Mouse (Mus musculus): ENCODE results near the gene Ltc4s. TPM values are rescaled to one million over a fixed set of nuclear protein-coding genes. Genes with fewer than 3 reads are reported as not detected.
A peak's percentile ranks its signal among the peaks of the same experiment; 100 is the strongest.

Ltc4s gene
- 0.82 and 2.6 TPM in 2 replicates for polyA plus RNA-seq (2014; fragmentation: Nextera tagmentation; extraction: Ambion mirVana)

- Histone ChIP-seq H3K27ac (ENCODE audit: low read depth, low read length) (0 out of 2 replicates have a peak within 1 kb of the TSS, but pooled peaks have one; percentile 6), H3K4me2 (peak within 1 kb of the TSS; percentile 98), H3K36me3 (ENCODE audit: control insufficient read depth, insufficient read depth, low read length) (peaks cover 11% of the 10 kb centered on the region), H3K9ac (ENCODE audit: low read depth, low read length) (peak within 1 kb of the TSS; percentile 71), H3K4me3 (ENCODE audit: low read depth, low read length) (peak within 1 kb of the TSS; percentile 69), H3K9me3 (ENCODE audit: control insufficient read depth, low read length) (no peaks in the 10 kb centered on the region), H3K27me3 (replicated peaks; ENCODE audit: control insufficient read depth, insufficient read depth, low read length) (peaks cover 6% of the 10 kb centered on the region; the same call in 1 of the 2 replicates), H3K4me1 (replicated peaks; ENCODE audit: control insufficient read depth, insufficient read depth, low read length) (peaks cover 31% of the 10 kb centered on the region)
- 16% methylated on average over 10 of the region's 10 CpGs for WGBS
- ATAC-seq (replicated peaks; ENCODE audit: low FRiP score) (peak; percentile 43; the same call in 1 of the 2 replicates), DNase-seq (ENCODE audit: low spot score) (peak; percentile 48)
These were observed at the start of gene Ltc4s for GRCm38 (mm10) chr11:50238324-50238723. Ltc4s (minus strand) TSS chr11:50238616.

DNA sequence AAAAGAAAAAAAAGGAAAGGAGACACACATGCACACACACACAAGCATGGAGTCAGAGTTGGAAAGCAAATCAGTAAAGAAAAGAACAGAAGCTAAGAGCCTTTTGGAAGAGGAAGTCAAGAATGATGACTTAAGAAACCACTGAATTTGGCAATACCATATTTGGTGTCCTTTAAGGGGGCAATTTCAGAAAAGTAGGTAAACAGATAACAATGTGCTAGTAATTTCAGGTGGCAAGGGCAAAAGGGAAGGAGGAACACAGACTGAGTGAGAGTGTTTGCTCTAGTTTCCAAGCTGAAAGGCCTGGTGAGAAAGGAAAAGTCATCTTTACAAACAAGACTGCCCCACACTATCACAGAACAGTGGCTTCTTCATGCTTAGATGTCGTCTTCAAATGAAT lies 48.0 kb upstream of the Ltc4s start:
- no peaks in the 10 kb centered on the region for H3K9me3 ChIP-seq (ENCODE audit: control insufficient read depth, low read length)
- no peak for DNase-seq (ENCODE audit: low spot score)
- peaks cover 23% of the 10 kb centered on the region for H3K36me3 ChIP-seq (ENCODE audit: control insufficient read depth, insufficient read depth, low read length)
- WGBS: 64% methylated on average over 1 of the region's 1 CpGs
- H3K4me3 ChIP-seq (ENCODE audit: low read depth, low read length): no peak overlapping the region
- ATAC-seq (replicated peaks; ENCODE audit: low FRiP score): no peak
- H3K4me1 ChIP-seq (replicated peaks; ENCODE audit: control insufficient read depth, insufficient read depth, low read length): peaks cover 9% of the 10 kb centered on the region
- H3K27ac ChIP-seq (ENCODE audit: low read depth, low read length): no peak overlapping the region
- H3K27me3 ChIP-seq (replicated peaks; ENCODE audit: control insufficient read depth, insufficient read depth, low read length): no peaks in the 10 kb centered on the region
- no peak overlapping the region for H3K9ac ChIP-seq (ENCODE audit: low read depth, low read length)
- H3K4me2 ChIP-seq: no peak overlapping the region

DNA sequence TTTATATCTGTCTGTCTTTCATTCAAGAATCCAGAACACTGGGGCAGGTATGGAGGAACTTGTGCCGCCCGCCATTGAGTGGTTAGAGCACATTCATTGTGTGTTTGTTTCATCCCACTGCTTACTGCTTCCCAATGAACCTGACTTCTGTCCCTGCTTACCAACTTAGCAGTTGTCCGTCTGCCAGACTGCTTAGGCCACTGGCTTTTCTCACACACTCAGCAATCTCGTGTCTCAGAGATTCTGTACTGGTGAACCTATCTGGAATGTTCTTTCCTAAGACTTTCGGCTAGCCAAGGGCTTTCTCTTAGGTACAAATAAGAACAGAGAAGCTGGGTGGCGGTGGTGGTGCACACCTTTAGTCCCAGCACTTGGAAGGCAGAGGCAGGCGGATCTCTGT lies 47.3 kb upstream of the Ltc4s start:
- Histone ChIP-seq H3K4me2 (no peak overlapping the region), H3K27ac (ENCODE audit: low read depth, low read length) (no peak overlapping the region), H3K9ac (ENCODE audit: low read depth, low read length) (no peak overlapping the region), H3K4me3 (ENCODE audit: low read depth, low read length) (no peak overlapping the region), H3K36me3 (ENCODE audit: control insufficient read depth, insufficient read depth, low read length) (peaks cover 23% of the 10 kb centered on the region), H3K27me3 (replicated peaks; ENCODE audit: control insufficient read depth, insufficient read depth, low read length) (no peaks in the 10 kb centered on the region), H3K9me3 (ENCODE audit: control insufficient read depth, low read length) (no peaks in the 10 kb centered on the region), H3K4me1 (replicated peaks; ENCODE audit: control insufficient read depth, insufficient read depth, low read length) (peaks cover 9% of the 10 kb centered on the region)
- 90% methylated on average over 7 of the region's 7 CpGs for WGBS
- no peak for ATAC-seq (replicated peaks; ENCODE audit: low FRiP score)
- no peak for DNase-seq (ENCODE audit: low spot score)

DNA sequence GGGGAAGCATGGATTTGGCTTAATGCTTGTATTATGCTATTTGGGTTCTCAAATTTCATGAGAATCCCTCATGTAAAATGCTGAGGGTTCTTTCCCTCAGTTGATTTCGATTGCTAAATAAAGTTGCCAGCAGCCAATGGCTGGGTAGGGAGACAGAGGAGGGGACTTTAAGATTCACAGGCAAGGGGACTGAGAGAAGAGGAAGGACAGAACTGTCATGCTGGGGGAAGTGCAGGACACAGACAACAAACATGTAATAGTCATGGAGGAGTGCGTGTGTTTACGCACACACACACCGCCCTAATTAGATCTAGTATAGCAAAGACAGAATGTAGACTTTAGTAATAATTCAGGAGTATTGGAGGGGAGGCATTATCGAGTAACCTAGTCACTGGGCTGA lies 46.8 kb upstream of the Ltc4s start:
- H3K4me2 ChIP-seq: no peak overlapping the region
- ATAC-seq (replicated peaks; ENCODE audit: low FRiP score): no peak
- peaks cover 5% of the 10 kb centered on the region for H3K4me1 ChIP-seq (replicated peaks; ENCODE audit: control insufficient read depth, insufficient read depth, low read length)
- no peak overlapping the region for H3K4me3 ChIP-seq (ENCODE audit: low read depth, low read length)
- no peaks in the 10 kb centered on the region for H3K27me3 ChIP-seq (replicated peaks; ENCODE audit: control insufficient read depth, insufficient read depth, low read length)
- no peak overlapping the region for H3K9ac ChIP-seq (ENCODE audit: low read depth, low read length)
- H3K36me3 ChIP-seq (ENCODE audit: control insufficient read depth, insufficient read depth, low read length): peaks cover 23% of the 10 kb centered on the region
- 91% methylated on average over 5 of the region's 5 CpGs for WGBS
- H3K27ac ChIP-seq (ENCODE audit: low read depth, low read length): no peak overlapping the region
- no peak for DNase-seq (ENCODE audit: low spot score)
- no peaks in the 10 kb centered on the region for H3K9me3 ChIP-seq (ENCODE audit: control insufficient read depth, low read length)

DNA sequence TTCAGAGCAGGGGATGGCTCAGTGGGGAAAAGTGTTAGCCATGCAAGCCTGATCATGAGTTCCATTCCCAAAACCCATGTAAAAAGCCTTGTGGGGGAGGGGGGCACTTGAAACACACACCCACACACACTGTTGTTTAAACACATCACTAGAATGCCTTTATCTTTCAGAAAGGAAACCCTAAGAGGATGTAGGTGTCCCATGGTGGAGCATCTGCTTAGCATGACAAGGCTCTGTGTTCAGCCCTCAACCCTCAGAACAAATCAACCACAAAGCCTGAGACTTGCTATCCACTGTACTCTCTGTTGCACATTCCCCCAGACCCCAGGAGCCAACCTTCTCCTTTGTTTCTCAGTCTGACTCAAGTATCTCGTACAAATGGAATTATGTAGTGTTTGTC lies 41.6 kb upstream of the Ltc4s start:
- Histone ChIP-seq H3K4me2 (no peak overlapping the region), H3K9ac (ENCODE audit: low read depth, low read length) (no peak overlapping the region), H3K4me1 (replicated peaks; ENCODE audit: control insufficient read depth, insufficient read depth, low read length) (peaks cover 7% of the 10 kb centered on the region), H3K27ac (ENCODE audit: low read depth, low read length) (no peak overlapping the region), H3K36me3 (ENCODE audit: control insufficient read depth, insufficient read depth, low read length) (peaks cover 4% of the 10 kb centered on the region; the same call in 1 of the 2 replicates), H3K27me3 (replicated peaks; ENCODE audit: control insufficient read depth, insufficient read depth, low read length) (no peaks in the 10 kb centered on the region), H3K9me3 (ENCODE audit: control insufficient read depth, low read length) (no peaks in the 10 kb centered on the region), H3K4me3 (ENCODE audit: low read depth, low read length) (no peak overlapping the region)
- no peak for DNase-seq (ENCODE audit: low spot score)
- WGBS: 79% methylated on average over 1 of the region's 1 CpGs
- no peak for ATAC-seq (replicated peaks; ENCODE audit: low FRiP score)

- H3K9me3 ChIP-seq (ENCODE audit: control insufficient read depth, low read length): no peaks in the 10 kb centered on the region
- 89% methylated on average over 4 of the region's 4 CpGs for WGBS
- H3K9ac ChIP-seq (ENCODE audit: low read depth, low read length): no peak overlapping the region
- no peak overlapping the region for H3K4me2 ChIP-seq
- ATAC-seq (replicated peaks; ENCODE audit: low FRiP score): no peak
- peaks cover 9% of the 10 kb centered on the region for H3K4me1 ChIP-seq (replicated peaks; ENCODE audit: control insufficient read depth, insufficient read depth, low read length)
- H3K36me3 ChIP-seq (ENCODE audit: control insufficient read depth, insufficient read depth, low read length): peaks cover 4% of the 10 kb centered on the region; the same call in 1 of the 2 replicates
- no peaks in the 10 kb centered on the region for H3K27me3 ChIP-seq (replicated peaks; ENCODE audit: control insufficient read depth, insufficient read depth, low read length)
- H3K4me3 ChIP-seq (ENCODE audit: low read depth, low read length): no peak overlapping the region
- DNase-seq (ENCODE audit: low spot score): no peak
- no peak overlapping the region for H3K27ac ChIP-seq (ENCODE audit: low read depth, low read length)
These were observed 40.6 kb upstream of the Ltc4s start for GRCm38 (mm10) chr11:50279005-50279404.

DNA sequence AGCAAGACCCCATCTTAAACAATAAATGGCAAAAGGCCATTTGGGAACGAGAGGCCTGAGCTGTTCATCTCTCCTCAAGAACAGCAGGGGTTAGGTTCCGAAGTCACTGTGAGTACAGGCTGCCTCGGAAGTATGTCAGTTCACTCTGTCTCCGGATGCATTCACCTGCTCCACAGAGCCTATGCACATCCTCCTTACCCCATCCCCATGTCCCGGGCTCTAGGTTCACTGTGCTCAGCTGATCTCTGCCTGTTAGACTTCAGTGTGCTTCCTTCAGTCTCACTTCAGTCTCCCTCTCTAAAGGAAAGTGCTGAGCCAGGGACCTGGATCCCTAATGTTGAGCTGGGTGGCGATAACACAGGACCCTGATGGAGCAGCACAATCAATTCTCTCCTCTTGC lies 39.3 kb upstream of the Ltc4s start:
- no peak for DNase-seq (ENCODE audit: low spot score)
- H3K4me1 ChIP-seq (replicated peaks; ENCODE audit: control insufficient read depth, insufficient read depth, low read length): peaks cover 9% of the 10 kb centered on the region
- 0 out of 2 replicates have a peak, but pooled peaks cover 4% of the 10 kb centered on the region for H3K36me3 ChIP-seq (ENCODE audit: control insufficient read depth, insufficient read depth, low read length)
- no peak overlapping the region for H3K9ac ChIP-seq (ENCODE audit: low read depth, low read length)
- no peak for ATAC-seq (replicated peaks; ENCODE audit: low FRiP score)
- no peak overlapping the region for H3K4me3 ChIP-seq (ENCODE audit: low read depth, low read length)
- no peaks in the 10 kb centered on the region for H3K27me3 ChIP-seq (replicated peaks; ENCODE audit: control insufficient read depth, insufficient read depth, low read length)
- no peaks in the 10 kb centered on the region for H3K9me3 ChIP-seq (ENCODE audit: control insufficient read depth, low read length)
- H3K27ac ChIP-seq (ENCODE audit: low read depth, low read length): no peak overlapping the region
- 88% methylated on average over 6 of the region's 6 CpGs for WGBS
- no peak overlapping the region for H3K4me2 ChIP-seq

DNA sequence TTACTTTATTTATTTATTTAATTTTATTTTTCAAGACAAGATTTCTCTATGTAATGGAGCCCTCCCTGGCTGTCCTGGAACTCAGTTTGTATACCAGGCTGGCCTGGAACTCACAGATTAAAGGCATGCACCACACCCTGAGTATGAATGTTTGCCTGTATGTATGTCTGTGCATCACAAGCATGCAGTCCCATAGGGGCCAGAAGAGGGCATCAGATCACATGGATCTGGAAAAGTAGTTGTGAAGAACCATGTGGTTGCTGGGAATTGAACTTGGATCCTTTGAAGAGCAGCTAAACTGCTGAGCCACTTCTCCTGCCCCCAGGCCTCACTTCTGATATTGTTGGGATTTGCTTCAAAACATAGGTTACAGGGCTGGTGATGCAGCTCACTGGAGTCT lies 38.6 kb upstream of the Ltc4s start:
- peaks cover 9% of the 10 kb centered on the region for H3K4me1 ChIP-seq (replicated peaks; ENCODE audit: control insufficient read depth, insufficient read depth, low read length)
- H3K9ac ChIP-seq (ENCODE audit: low read depth, low read length): no peak overlapping the region
- DNase-seq (ENCODE audit: low spot score) (no peak), ATAC-seq (replicated peaks; ENCODE audit: low FRiP score) (no peak)
- H3K27me3 ChIP-seq (replicated peaks; ENCODE audit: control insufficient read depth, insufficient read depth, low read length): no peaks in the 10 kb centered on the region
- H3K27ac ChIP-seq (ENCODE audit: low read depth, low read length): no peak overlapping the region
- no peaks in the 10 kb centered on the region for H3K9me3 ChIP-seq (ENCODE audit: control insufficient read depth, low read length)
- H3K36me3 ChIP-seq (ENCODE audit: control insufficient read depth, insufficient read depth, low read length): 0 out of 2 replicates have a peak, but pooled peaks cover 4% of the 10 kb centered on the region
- no peak overlapping the region for H3K4me2 ChIP-seq
- H3K4me3 ChIP-seq (ENCODE audit: low read depth, low read length): no peak overlapping the region

GRCm38 (mm10) chr11:50275568-50276151 lies 37.2 kb upstream of the Ltc4s start:
- DNase-seq (ENCODE audit: low spot score) (no peak), ATAC-seq (replicated peaks; ENCODE audit: low FRiP score) (no peak)
- H3K4me2 ChIP-seq: peak overlapping the region; percentile 5; the same call in 1 of the 2 replicates
- peaks cover 9% of the 10 kb centered on the region for H3K4me1 ChIP-seq (replicated peaks; ENCODE audit: control insufficient read depth, insufficient read depth, low read length)
- no peaks in the 10 kb centered on the region for H3K9me3 ChIP-seq (ENCODE audit: control insufficient read depth, low read length)
- no peak overlapping the region for H3K4me3 ChIP-seq (ENCODE audit: low read depth, low read length)
- no peak overlapping the region for H3K27ac ChIP-seq (ENCODE audit: low read depth, low read length)
- no peaks in the 10 kb centered on the region for H3K27me3 ChIP-seq (replicated peaks; ENCODE audit: control insufficient read depth, insufficient read depth, low read length)
- 0 out of 2 replicates have a peak, but pooled peaks cover 4% of the 10 kb centered on the region for H3K36me3 ChIP-seq (ENCODE audit: control insufficient read depth, insufficient read depth, low read length)
- H3K9ac ChIP-seq (ENCODE audit: low read depth, low read length): 0 out of 2 replicates have a peak overlapping the region, but pooled peaks have one; percentile 28
- 58% methylated on average over 5 of the region's 5 CpGs for WGBS

Measured in liver, embryonic 11.5 days (tissue).